Mouse (Mus musculus) cerebellum, adult 11 months (tissue): Measurements from ENCODE around the gene Rorc.

ENCODE experiments used
- DNase-seq: peaks from one replicate; pipeline ENCODE4 v3.0.0; 2022

Rorc gene

DNA sequence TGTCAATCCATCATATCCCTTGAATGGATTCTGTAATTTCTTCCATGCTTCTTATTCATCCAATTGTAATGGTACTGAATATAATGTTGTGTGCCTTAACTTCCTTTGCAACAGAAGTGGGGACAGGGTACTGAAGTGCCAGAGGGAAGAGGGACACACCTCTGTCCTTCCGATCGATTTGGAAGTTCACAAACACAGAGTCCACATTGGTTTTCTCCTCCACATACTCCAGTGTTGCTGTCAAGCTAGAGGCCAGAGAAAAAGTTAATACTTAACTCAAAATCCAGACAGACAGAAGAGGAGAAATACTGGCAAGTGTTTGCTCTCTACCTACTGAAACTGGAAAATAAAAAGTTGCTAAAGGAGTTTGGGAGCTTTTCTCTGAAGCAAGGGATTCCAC, 61.7 kb downstream of the Rorc start:
- no peak for DNase-seq

DNA sequence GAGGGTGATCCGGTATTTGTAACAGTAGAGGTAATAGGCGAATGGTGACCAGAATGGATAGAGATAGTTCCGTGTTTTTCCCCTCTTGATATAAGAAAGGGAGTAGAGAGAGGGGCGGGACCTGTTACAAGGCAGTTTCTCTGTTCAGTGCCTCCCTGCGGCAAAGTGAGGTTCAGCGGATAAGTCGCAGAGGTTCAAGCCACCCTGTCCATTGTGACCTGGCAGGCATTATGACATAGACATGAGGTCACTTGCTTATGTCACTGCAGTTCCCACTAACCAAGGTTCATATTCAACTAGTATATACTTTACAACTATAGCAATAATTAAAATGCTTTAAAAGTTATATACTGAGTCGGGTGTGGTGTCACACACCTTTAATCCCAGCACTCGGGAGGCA, 63.8 kb downstream of the Rorc start:
- no peak for DNase-seq

DNA sequence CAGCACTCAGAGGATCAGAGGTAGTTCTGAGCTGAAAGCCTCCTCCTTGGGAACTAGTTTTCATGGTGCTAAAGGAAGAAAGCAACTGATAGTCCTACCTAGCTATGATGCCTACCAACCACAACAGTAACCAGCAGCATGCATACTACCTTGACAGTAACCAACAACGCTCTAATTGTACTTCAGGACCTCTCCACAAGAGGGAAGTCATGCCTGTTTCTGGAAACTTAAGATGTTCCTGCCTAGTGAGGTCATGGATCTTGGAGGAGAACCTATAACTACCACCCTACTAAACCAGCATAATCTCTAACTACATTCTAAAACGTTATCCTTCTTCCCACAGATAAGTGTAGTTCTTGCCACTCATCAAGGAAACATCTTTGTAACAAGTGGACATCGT, 68.6 kb downstream of the Rorc start:
- no peak for DNase-seq

DNA sequence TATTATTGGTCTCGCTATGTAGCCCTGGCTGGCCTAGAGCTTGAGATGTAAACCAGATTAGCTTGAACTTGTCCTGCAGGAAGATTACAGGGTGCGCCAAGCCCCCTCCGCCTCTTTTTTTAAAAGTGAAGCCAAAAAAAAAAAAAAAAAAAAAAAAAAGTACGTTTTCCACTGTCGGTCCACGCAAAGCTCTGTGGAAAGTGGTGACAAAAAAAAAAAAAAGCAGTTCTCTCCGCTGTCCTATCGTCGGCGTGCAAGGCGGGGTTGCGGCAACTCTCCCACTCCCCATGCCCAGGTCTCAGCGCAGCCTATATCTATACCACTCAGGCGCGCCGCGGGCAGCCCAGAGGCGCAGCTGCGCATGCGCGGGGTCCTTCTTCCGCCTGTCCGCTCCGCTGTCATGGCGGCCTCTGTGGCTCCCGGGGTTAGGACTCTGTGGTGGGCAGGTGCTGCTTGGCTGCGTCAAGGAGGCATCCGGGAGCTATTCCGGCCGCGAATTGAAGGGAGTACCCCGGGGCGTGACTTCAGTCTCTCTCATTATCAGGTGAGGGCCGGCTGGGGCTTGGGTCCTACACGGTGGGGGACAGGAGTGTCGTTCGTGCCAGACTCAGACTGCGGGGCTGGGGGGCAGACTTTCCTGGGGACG, 70.5 kb downstream of the Rorc start, which contains the start of gene Mrpl9:
Gene Mrpl9, plus strand, starts transcription at position 368 of the 646 bp plus-strand sequence.
- peak; percentile 94 for DNase-seq

DNA sequence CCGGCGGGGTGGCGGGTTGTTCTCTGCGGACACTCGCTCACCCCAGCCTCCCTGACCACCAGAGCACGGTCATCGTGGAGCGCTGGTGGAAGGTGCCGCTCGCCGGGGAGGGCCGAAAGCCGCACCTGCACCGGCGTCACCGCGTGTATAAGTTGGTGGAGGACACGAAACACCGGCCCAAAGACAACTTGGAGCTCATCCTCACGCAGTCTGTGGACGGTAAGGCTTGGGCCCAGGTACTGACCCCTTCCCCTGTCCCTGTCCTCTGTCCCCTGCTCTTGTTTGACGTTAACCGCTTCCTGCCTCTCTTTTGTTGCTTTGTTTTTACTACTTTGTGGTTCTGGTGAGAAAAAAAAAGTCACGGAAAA, 71.0 kb downstream of the Rorc start, which contains the start of gene Oaz3:
Gene Oaz3, minus strand, starts transcription at position 319 of the 368 bp plus-strand sequence.
- no peak for DNase-seq
